Mouse (Mus musculus): ENCODE measurements around the gene Vash1. TPM values are rescaled to one million over a fixed set of nuclear protein-coding genes. Genes with fewer than 3 reads are reported as not detected.

The Vash1 gene
- polyA plus RNA-seq, 1 experiment = 23.1 TPM

DNA sequence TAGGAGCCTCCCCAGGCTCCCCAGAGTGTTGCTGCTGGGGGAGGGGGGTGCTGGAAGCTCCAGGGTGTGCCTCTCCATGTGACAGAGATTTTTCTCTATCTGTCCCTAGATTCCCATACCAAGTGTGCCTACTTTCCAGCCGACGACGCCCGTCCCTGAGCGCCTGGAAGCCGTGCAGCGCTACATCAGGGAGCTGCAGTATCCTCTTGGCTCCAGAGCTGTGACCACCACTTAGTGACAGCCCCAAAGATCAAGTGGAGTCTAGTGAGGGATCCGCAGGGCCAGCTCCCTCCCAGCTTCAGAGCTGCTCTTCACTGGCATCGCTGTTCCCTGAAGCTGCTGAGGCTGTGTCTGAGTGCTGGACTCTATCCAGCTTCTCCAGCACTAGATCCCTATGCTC is 6.8 kb downstream of the Vash1 start:
- DNase-seq = peak; percentile 50
- 17% methylated on average over 9 of the region's 9 CpGs for whole genome bisulfite sequencing
- Histone ChIP-seq H3K27ac (ENCODE audit: insufficient read depth, low read length) (peak overlapping the region; percentile 51), H3K4me3 (replicated peaks; ENCODE audit: insufficient read depth, low read depth, low read length) (no peak overlapping the region), H3K4me1 (ENCODE audit: control insufficient read depth, insufficient read depth, low read length) (peaks cover 58% of the 10 kb centered on the region), H3K27me3 (ENCODE audit: control insufficient read depth, insufficient read depth, low read length) (no peaks in the 10 kb centered on the region)
- TF ChIP-seq POLR2A (IDR thresholded peaks at IDR 0.05; ENCODE audit: borderline replicate concordance, insufficient read depth, low read length) (no peak), CTCF (IDR thresholded peaks at IDR 0.05; ENCODE audit: borderline replicate concordance, insufficient read depth, low read depth, low read length) (no peak)

DNA sequence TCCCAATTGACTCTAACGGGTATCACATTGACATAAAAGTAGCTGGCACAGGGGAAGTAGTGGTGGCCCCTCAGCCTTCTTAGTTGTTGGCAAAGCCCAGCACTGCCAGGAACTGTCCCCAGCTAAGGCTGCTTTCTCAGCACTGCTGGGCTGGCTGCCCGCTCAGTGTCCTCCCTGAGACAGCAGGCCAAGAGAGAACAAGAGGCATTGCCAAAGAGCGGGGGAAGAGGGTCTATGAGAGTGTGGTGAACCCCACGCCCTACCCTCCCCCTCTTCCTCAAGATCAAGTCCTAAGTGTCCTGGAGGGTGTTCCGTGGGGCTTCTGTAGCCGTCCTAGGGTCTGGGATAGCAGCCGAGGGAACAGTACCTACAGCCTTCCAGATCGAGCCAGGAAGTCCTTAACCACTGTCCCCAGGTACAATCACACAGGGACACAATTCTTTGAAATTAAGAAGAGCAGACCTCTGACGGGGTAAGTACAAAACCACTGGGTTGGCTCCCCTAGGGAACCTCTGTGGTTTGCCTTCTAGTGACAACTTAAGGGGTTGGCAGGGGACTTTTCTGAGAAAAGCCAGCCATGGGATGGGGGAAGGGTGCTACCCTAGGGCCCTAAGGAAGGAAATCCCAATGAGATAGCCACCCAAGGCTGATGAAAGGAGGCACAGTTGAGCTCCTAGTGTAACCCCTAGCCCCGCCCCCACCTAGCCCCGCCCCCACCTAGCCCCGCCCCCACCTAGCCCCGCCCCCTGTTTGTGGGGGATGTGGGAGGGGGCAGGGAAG is 8.2 kb downstream of the Vash1 start:
- Histone ChIP-seq H3K27ac (ENCODE audit: insufficient read depth, low read length) (peak overlapping the region; percentile 49), H3K27me3 (ENCODE audit: control insufficient read depth, insufficient read depth, low read length) (no peaks in the 10 kb centered on the region)

DNA sequence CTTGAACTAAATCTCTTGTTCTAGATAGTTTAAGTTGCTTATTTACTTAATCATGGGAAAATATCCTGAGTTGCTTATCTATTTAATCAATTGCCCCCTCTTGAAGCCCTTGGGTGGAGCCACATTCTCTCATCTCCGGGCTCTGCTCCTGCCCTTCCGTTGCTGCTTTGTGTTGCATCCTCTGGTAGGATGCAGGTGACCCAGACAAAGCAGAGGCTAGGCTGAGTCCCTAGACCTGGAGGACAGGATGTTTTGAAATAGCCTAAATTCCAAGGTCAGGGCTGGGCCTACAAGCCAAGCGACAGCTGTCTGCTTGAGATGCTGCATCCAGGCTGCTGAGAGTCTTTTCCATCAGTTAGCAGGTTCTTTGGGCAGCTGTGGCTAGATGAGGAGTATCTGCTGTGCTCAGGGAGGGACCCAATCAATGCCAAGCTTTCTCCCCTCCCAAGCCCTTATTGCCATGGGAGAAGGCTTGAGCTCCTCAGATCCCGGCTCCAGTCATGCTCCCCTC is 9.0 kb downstream of the Vash1 start:
- 75% methylated on average over 4 of the region's 4 CpGs for WGBS
- peaks cover 58% of the 10 kb centered on the region for H3K4me1 ChIP-seq (ENCODE audit: control insufficient read depth, insufficient read depth, low read length)
- H3K27ac ChIP-seq (ENCODE audit: insufficient read depth, low read length) = peak overlapping the region; percentile 35
- DNase-seq = no peak
- H3K4me3 ChIP-seq (replicated peaks; ENCODE audit: insufficient read depth, low read depth, low read length) = no peak overlapping the region
- TF ChIP-seq POLR2A (IDR thresholded peaks at IDR 0.05; ENCODE audit: borderline replicate concordance, insufficient read depth, low read length) = no peak
- TF ChIP-seq CTCF (IDR thresholded peaks at IDR 0.05; ENCODE audit: borderline replicate concordance, insufficient read depth, low read depth, low read length) = no peak
- H3K27me3 ChIP-seq (ENCODE audit: control insufficient read depth, insufficient read depth, low read length) = no peaks in the 10 kb centered on the region

More for the DNA sequence above, 8.2 kb downstream of the Vash1 start:
- peaks cover 65% of the 10 kb centered on the region for H3K4me1 ChIP-seq (ENCODE audit: control insufficient read depth, insufficient read depth, low read length)
- no peak overlapping the region for H3K4me3 ChIP-seq (replicated peaks; ENCODE audit: insufficient read depth, low read depth, low read length)
- 13% methylated on average over 13 of the region's 13 CpGs for WGBS
- TF ChIP-seq POLR2A (IDR thresholded peaks at IDR 0.05; ENCODE audit: borderline replicate concordance, insufficient read depth, low read length) (no peak), CTCF (IDR thresholded peaks at IDR 0.05; ENCODE audit: borderline replicate concordance, insufficient read depth, low read depth, low read length) (no peak)
- DNase-seq = peak; percentile 78

DNA sequence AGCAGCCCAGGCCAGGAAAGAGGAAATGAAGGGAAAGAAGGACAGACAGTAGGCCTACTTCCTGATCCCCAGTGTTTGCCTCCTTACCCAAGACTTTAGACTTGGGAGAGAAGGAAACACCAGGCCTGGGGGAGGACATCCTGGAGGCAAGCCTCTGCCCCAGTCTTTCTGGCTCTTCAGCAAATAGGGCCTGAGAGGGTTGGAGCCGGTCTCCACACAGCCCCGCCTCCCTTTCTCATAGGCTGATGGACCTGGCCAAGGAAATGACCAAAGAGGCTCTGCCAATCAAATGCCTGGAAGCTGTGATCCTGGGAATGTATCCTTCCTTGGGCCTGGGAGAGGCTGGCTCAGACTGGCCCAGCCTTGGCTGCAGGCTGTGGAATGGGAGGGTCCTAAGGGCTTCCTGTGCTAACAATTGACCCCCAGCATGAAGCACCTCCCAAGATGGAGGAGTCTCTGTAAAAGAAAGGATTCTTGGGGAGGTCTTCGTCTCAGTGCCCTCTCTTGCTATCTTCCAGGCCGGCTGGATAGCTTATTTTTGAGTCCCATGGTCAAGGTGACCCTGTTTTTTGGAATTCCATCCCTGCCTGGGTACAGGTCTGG is 9.6 kb downstream of the Vash1 start:
- peak; percentile 32 to 37 for DNase-seq
- TF ChIP-seq CTCF (IDR thresholded peaks at IDR 0.05; ENCODE audit: borderline replicate concordance, insufficient read depth, low read depth, low read length) (no peak), POLR2A (IDR thresholded peaks at IDR 0.05; ENCODE audit: borderline replicate concordance, insufficient read depth, low read length) (no peak)
- no peak overlapping the region for H3K4me3 ChIP-seq (replicated peaks; ENCODE audit: insufficient read depth, low read depth, low read length)
- 79% methylated on average over 4 of the region's 4 CpGs for WGBS
- H3K27ac ChIP-seq (ENCODE audit: insufficient read depth, low read length) = no peak overlapping the region
- no peaks in the 10 kb centered on the region for H3K27me3 ChIP-seq (ENCODE audit: control insufficient read depth, insufficient read depth, low read length)
- H3K4me1 ChIP-seq (ENCODE audit: control insufficient read depth, insufficient read depth, low read length) = peaks cover 57% of the 10 kb centered on the region

DNA sequence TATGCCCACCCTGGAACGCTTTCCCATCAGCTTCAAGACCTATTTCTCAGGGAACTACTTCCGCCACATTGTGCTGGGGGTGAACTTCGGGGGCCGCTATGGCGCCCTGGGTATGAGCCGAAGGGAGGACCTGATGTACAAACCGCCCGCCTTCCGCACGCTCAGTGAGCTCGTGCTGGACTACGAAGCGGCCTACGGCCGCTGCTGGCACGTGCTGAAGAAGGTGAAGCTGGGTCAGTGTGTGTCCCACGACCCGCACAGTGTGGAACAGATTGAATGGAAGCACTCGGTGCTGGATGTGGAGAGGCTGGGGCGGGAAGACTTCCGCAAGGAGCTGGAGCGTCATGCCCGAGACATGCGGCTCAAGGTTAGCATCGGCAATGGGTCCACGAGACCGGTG is 10.4 kb downstream of the Vash1 start:
- 94% methylated on average over 27 of the region's 27 CpGs for WGBS
- Histone ChIP-seq H3K4me3 (replicated peaks; ENCODE audit: insufficient read depth, low read depth, low read length) (no peak overlapping the region), H3K4me1 (ENCODE audit: control insufficient read depth, insufficient read depth, low read length) (peaks cover 51% of the 10 kb centered on the region), H3K27me3 (ENCODE audit: control insufficient read depth, insufficient read depth, low read length) (no peaks in the 10 kb centered on the region), H3K27ac (ENCODE audit: insufficient read depth, low read length) (no peak overlapping the region)
- TF ChIP-seq POLR2A (IDR thresholded peaks at IDR 0.05; ENCODE audit: borderline replicate concordance, insufficient read depth, low read length) (no peak), CTCF (IDR thresholded peaks at IDR 0.05; ENCODE audit: borderline replicate concordance, insufficient read depth, low read depth, low read length) (no peak)
- peak; percentile 9 to 29 for DNase-seq

DNA sequence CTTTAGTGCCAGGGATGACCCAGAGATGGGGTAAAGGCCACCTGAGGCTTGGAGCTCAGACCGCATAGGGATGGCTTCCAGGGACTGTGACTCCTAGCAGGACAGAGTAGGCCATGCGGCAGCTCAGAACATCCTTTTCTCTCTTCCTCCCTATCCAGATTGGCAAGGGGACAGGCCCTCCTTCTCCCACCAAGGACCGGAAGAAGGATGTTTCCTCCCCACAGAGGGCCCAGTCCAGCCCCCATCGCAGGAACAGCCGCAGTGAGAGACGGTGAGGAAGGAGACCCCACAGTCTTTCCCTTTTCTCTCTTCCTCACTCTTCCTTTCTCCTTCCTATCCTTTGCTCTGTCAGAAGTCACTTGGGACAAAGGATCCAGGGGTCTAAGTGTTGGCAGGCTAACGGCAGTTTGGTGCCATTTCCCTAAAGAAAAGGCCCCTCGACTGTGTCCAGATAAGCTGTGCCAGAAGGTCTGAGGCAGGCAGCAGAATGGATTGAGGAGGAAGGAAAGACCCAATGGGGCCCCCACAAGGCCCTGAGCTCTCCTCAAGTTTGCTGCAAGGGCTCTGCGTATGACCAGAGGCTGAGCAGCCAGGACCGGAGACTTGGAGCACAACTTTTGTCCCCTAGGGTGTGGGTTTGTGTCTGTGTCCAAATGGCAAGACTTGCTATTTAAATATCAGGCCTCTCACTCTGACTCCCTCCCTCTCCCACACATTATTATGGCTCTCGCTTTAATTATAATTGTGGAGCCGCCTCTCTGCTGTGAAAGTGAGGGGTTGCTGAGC is 12.4 kb downstream of the Vash1 start:
- 43% methylated on average over 12 of the region's 12 CpGs for WGBS
- TF ChIP-seq CTCF (IDR thresholded peaks at IDR 0.05; ENCODE audit: borderline replicate concordance, insufficient read depth, low read depth, low read length) (no peak), POLR2A (IDR thresholded peaks at IDR 0.05; ENCODE audit: borderline replicate concordance, insufficient read depth, low read length) (no peak)
- DNase-seq = peak; percentile 19 to 25
- Histone ChIP-seq H3K4me3 (replicated peaks; ENCODE audit: insufficient read depth, low read depth, low read length) (no peak overlapping the region), H3K27me3 (ENCODE audit: control insufficient read depth, insufficient read depth, low read length) (no peaks in the 10 kb centered on the region), H3K27ac (ENCODE audit: insufficient read depth, low read length) (no peak overlapping the region), H3K4me1 (ENCODE audit: control insufficient read depth, insufficient read depth, low read length) (peaks cover 39% of the 10 kb centered on the region)

DNA sequence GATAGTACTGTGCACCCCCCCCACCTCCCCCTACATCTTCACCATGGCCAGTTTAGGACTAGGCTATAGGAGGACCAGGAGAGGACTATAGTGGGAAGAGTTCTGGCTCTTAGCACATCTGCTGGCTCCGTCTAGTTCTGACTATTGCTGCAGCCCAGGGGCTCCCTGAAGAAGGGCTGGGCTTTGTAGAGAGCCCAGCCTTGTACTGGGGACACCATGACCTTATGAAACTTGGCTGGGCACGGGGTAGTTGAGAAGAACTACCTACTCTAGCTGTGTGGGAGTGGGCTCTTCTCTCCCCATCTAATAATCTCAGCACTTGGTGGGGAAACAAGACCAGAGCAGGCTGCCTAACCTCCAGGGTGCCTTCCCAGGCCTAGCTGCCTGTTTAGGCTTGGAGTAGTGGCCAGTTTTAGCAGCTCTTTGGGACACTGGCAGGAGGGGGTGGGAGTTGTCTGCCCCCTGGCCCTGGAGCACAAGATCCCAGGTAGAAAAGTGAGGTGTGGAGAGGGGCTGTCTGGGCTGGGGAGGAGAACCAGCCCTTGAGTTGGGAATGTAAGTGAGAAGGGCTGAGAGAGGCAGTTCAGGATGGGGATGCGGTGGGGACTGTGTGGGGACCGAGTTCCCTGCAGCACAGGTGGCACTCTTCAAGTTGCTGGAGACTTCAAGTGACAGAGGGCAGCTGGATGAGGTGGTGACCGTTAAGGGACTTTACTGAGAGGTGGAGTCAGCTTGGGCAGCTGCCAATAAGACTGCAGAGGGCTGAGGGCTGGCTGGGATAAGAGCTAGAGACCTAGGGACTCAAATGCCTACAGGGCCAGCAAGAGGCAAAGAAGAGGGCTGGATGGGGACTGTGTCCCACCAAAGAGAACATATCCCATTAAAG is 14.2 kb downstream of the Vash1 start:
- Histone ChIP-seq H3K4me3 (replicated peaks; ENCODE audit: insufficient read depth, low read depth, low read length) (no peak overlapping the region), H3K27ac (ENCODE audit: insufficient read depth, low read length) (no peak overlapping the region), H3K4me1 (ENCODE audit: control insufficient read depth, insufficient read depth, low read length) (peaks cover 28% of the 10 kb centered on the region), H3K27me3 (ENCODE audit: control insufficient read depth, insufficient read depth, low read length) (no peaks in the 10 kb centered on the region)
- WGBS = 50% methylated on average over 5 of the region's 5 CpGs
- peak in 1 of 2 experiments; percentile 25 for DNase-seq
- no peak for TF ChIP-seq CTCF (IDR thresholded peaks at IDR 0.05; ENCODE audit: borderline replicate concordance, insufficient read depth, low read depth, low read length)
- no peak for TF ChIP-seq POLR2A (IDR thresholded peaks at IDR 0.05; ENCODE audit: borderline replicate concordance, insufficient read depth, low read length)

Measured in cerebellum, adult 2 months (tissue).